Comparison of ENCODE assay signal across 8 mouse cellular contexts in genomic region chr9:65679181-65679761, GRCm38 (mm10). TPM values are rescaled to one million over a fixed set of nuclear protein-coding genes. Genes with fewer than 3 reads are reported as not detected.
A peak's percentile ranks its signal among the peaks of the same experiment; 100 is the strongest.
DNase-seq lines count a peak whose midpoint lies in the region; ATAC-seq lines count a peak whose summit lies in the region.

No protein-coding gene starts in this region.

- H3K4me3 ChIP-seq in embryonic facial prominence, embryonic 10.5 days, result peak overlapping the region; percentile 84
- peak overlapping the region; percentile 36 for H3K4me3 ChIP-seq in heart, embryonic 11.5 days (ENCODE audit: low read depth, low read length)
- H3K4me3 ChIP-seq in lung, embryonic 16.5 days (ENCODE audit: low read length), result peak overlapping the region; percentile 65
- H3K4me3 ChIP-seq in stomach, embryonic 14.5 days (ENCODE audit: low read depth, low read length), result peak overlapping the region; percentile 16

- peaks cover 50% of the 10 kb centered on the region for H3K4me1 ChIP-seq in embryonic facial prominence, embryonic 10.5 days
- H3K4me1 ChIP-seq in heart, embryonic 11.5 days (ENCODE audit: control insufficient read depth, insufficient read depth, low read length), result peaks cover 34% of the 10 kb centered on the region
- H3K4me1 ChIP-seq in lung, embryonic 16.5 days (replicated peaks; ENCODE audit: control insufficient read depth, insufficient read depth, low read length), result peaks cover 54% of the 10 kb centered on the region
- H3K4me1 ChIP-seq in stomach, embryonic 14.5 days (ENCODE audit: control insufficient read depth, insufficient read depth, low read length), result peaks cover 55% of the 10 kb centered on the region

- no peaks in the 10 kb centered on the region for H3K27me3 ChIP-seq in embryonic facial prominence, embryonic 10.5 days (replicated peaks; ENCODE audit: low read depth, poor library complexity, severe bottlenecking)
- no peaks in the 10 kb centered on the region for H3K27me3 ChIP-seq in heart, embryonic 11.5 days (ENCODE audit: control insufficient read depth, insufficient read depth, low read length)
- H3K27me3 ChIP-seq in lung, embryonic 16.5 days (ENCODE audit: control insufficient read depth, insufficient read depth, low read depth, low read length), result no peaks in the 10 kb centered on the region
- no peaks in the 10 kb centered on the region for H3K27me3 ChIP-seq in stomach, embryonic 14.5 days (ENCODE audit: control insufficient read depth, insufficient read depth, low read length)

- H3K4me2 ChIP-seq in heart, embryonic 11.5 days, result peak overlapping the region; percentile 90
- H3K4me2 ChIP-seq in lung, embryonic 16.5 days (ENCODE audit: low read depth, low read length), result peak overlapping the region; percentile 76
- peak overlapping the region; percentile 94 for H3K4me2 ChIP-seq in stomach, embryonic 14.5 days (replicated peaks; ENCODE audit: low read depth, low read length)

- ATAC-seq in heart, embryonic 11.5 days (replicated peaks; ENCODE audit: insufficient number of reproducible peaks, low FRiP score, low TSS enrichment), result no peak
- ATAC-seq in lung, embryonic 16.5 days (ENCODE audit: low read depth), result peak; percentile 71
- peak; percentile 39; the same call in 1 of the 2 replicates for ATAC-seq in stomach, embryonic 14.5 days (ENCODE audit: insufficient number of reproducible peaks, insufficient read depth, low FRiP score, low read depth)

- H3K9me3 ChIP-seq in embryonic facial prominence, embryonic 10.5 days, result no peaks in the 10 kb centered on the region
- H3K9me3 ChIP-seq in heart, embryonic 11.5 days (replicated peaks; ENCODE audit: control insufficient read depth, low read length), result no peaks in the 10 kb centered on the region
- no peaks in the 10 kb centered on the region for H3K9me3 ChIP-seq in lung, embryonic 16.5 days (ENCODE audit: control insufficient read depth, low read length)
- no peaks in the 10 kb centered on the region for H3K9me3 ChIP-seq in stomach, embryonic 14.5 days (ENCODE audit: control insufficient read depth, low read depth, low read length)

- no peaks in the 10 kb centered on the region; the same call in 1 of the 2 replicates for H3K36me3 ChIP-seq in embryonic facial prominence, embryonic 10.5 days (replicated peaks)
- H3K36me3 ChIP-seq in heart, embryonic 11.5 days (ENCODE audit: control insufficient read depth, insufficient read depth, low read length), result no peaks in the 10 kb centered on the region
- H3K36me3 ChIP-seq in lung, embryonic 16.5 days (ENCODE audit: control insufficient read depth, insufficient read depth, low read length), result no peaks in the 10 kb centered on the region
- no peaks in the 10 kb centered on the region for H3K36me3 ChIP-seq in stomach, embryonic 14.5 days (ENCODE audit: control insufficient read depth, insufficient read depth, low read length)

- peak; percentile 42 for DNase-seq in adrenal gland, adult 2 months
- DNase-seq in adrenal gland, adult 18-20 months (ENCODE audit: low spot score in 2 of 2), result no peak
- peak; percentile 73 for DNase-seq in embryonic facial prominence, embryonic 10.5 days (ENCODE audit: low spot score)
- DNase-seq in kidney, adult 9 months, result peak; percentile 71
- DNase-seq in urinary bladder, adult 2 months (ENCODE audit: low spot score), result no peak

- no peak overlapping the region for H3K9ac ChIP-seq in heart, embryonic 11.5 days (ENCODE audit: low read depth, low read length)
- H3K9ac ChIP-seq in lung, embryonic 16.5 days (ENCODE audit: low read length), result peak overlapping the region; percentile 62
- peak overlapping the region; percentile 14; the same call in 1 of the 2 replicates for H3K9ac ChIP-seq in stomach, embryonic 14.5 days (replicated peaks; ENCODE audit: low read depth, low read length)

- H3K27ac ChIP-seq in embryonic facial prominence, embryonic 10.5 days (replicated peaks), result peak overlapping the region; percentile 67
- H3K27ac ChIP-seq in heart, embryonic 11.5 days (ENCODE audit: low read depth, low read length), result peak overlapping the region; percentile 81
- peak overlapping the region; percentile 72 for H3K27ac ChIP-seq in lung, embryonic 16.5 days (ENCODE audit: low read length)
- peak overlapping the region; percentile 75 for H3K27ac ChIP-seq in stomach, embryonic 14.5 days (ENCODE audit: low read length)

- WGBS in embryonic facial prominence, embryonic 10.5 days, result 26% methylated on average over 5 of the region's 5 CpGs
- WGBS in heart, embryonic 11.5 days (ENCODE audit: insufficient replicate concordance), result 13% methylated on average over 5 of the region's 5 CpGs
- 10% methylated on average over 5 of the region's 5 CpGs for WGBS in lung, embryonic 16.5 days
- 10% methylated on average over 5 of the region's 5 CpGs for WGBS in stomach, embryonic 14.5 days

RNA-seq across cellular contexts. Expression of gene Oaz2, which starts 11.5 kb away (rescaled TPM):
- total RNA-seq in adrenal gland, adult 2 months (2021), result 100 to 1,000 TPM; 101 to 156 TPM
- polyA plus RNA-seq in adrenal gland, adult 2 months (2012; rRNA removed), result 172 and 201 TPM in 2 replicates
- total RNA-seq in adrenal gland, adult 18-20 months (2021), result 100 to 1,000 TPM; 131 to 132 TPM
- polyA plus RNA-seq in embryonic facial prominence, embryonic 10.5 days (2016; fragmentation: Nextera tagmentation; extraction: Ambion mirVana), result 251 and 270 TPM in 2 replicates
- polyA plus RNA-seq in heart, embryonic 11.5 days (2014; fragmentation: Nextera tagmentation; extraction: Ambion mirVana), result 191 and 256 TPM in 2 replicates
- polyA plus RNA-seq in lung, embryonic 16.5 days (2015; fragmentation: Nextera tagmentation; extraction: Ambion mirVana), result 455 and 472 TPM in 2 replicates
- 182 and 190 TPM in 2 replicates for polyA plus RNA-seq in stomach, embryonic 14.5 days (2014; fragmentation: Nextera tagmentation; extraction: Ambion mirVana)
- polyA plus RNA-seq in urinary bladder, adult 2 months (2012; rRNA removed), result 162 and 173 TPM in 2 replicates

RNA-seq across cellular contexts. Expression of gene Rbpms2, which starts 49.8 kb away (rescaled TPM):
- total RNA-seq in adrenal gland, adult 2 months (2021), result 10 to 100 TPM; 63.1 to 85.0 TPM
- 125 and 154 TPM in 2 replicates for polyA plus RNA-seq in adrenal gland, adult 2 months (2012; rRNA removed)
- total RNA-seq in adrenal gland, adult 18-20 months (2021), result 10 to 100 TPM; 63.3 to 89.9 TPM
- polyA plus RNA-seq in embryonic facial prominence, embryonic 10.5 days (2016; fragmentation: Nextera tagmentation; extraction: Ambion mirVana), result 26.2 and 26.4 TPM in 2 replicates
- polyA plus RNA-seq in heart, embryonic 11.5 days (2014; fragmentation: Nextera tagmentation; extraction: Ambion mirVana), result 154 and 160 TPM in 2 replicates
- polyA plus RNA-seq in lung, embryonic 16.5 days (2015; fragmentation: Nextera tagmentation; extraction: Ambion mirVana), result 10.8 and 14.1 TPM in 2 replicates
- polyA plus RNA-seq in stomach, embryonic 14.5 days (2014; fragmentation: Nextera tagmentation; extraction: Ambion mirVana), result 28.2 and 32.5 TPM in 2 replicates
- 142 and 175 TPM in 2 replicates for polyA plus RNA-seq in urinary bladder, adult 2 months (2012; rRNA removed)

Comparison
In these comparisons a context has a peak if more than half of its experiments do, and no peak if none do; other contexts are left out.
1. DNase-seq: peak in adrenal gland, adult 2 months (single experiment), embryonic facial prominence, embryonic 10.5 days (single experiment) and kidney, adult 9 months (single experiment); none in adrenal gland, adult 18-20 months (0 of 2) and urinary bladder, adult 2 months (single experiment).
2. H3K4me3 ChIP-seq: peak in every context shown above with its lines; median percentile 84 in embryonic facial prominence, embryonic 10.5 days; 65 in lung, embryonic 16.5 days; 36 in heart, embryonic 11.5 days; 16 in stomach, embryonic 14.5 days.
3. Peak in every context shown above with its lines, with median percentiles within 50 percentile points of each other: H3K27ac ChIP-seq and H3K4me2 ChIP-seq.